Mouse (Mus musculus) retina, postnatal 7 days (tissue): ENCODE results near the gene Herpud1.

Source experiments
- DNase-seq: peaks from one replicate; pipeline ENCODE4 v3.0.0-alpha.2; 2012; ENCODE audit warnings: low read depth, low spot score

Herpud1 gene

DNA sequence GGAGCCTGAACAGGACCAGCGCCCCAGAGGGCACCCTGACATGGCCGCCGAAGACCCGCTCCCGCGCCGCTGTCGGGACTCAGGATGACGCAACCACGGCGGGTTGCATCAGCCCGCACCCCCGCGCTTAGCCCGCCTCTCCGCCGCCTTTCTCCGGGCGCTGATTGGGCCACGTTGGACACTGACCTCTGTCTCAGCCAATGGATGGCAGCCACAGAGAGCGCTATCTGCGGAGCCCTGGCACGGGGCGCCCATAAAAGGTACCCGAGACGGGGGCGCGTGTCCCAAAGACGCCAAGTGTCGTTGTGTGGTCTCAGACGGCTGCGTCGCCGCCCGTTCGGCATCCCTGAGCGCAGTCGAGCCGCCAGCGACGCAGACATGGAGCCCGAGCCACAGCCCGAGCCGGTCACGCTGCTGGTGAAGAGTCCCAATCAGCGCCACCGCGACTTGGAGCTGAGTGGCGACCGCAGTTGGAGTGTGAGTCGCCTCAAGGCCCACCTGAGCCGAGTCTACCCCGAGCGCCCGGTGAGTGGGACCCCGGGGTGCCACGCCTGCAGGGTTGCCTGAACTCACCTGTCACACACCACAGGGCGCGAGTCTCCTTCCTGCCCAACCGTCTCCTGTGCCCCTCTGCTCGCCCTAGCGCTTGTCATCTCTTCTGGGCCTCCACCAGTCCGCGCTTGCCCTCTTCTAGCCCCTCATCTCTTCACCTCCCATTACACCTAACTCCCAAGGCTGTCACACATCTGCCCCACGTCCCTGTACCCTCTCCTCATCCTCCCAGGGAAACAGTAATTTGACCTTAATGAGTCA lies at the start of gene Herpud1:
TSS of gene Herpud1 (plus strand) at position 225 of the 813 bp plus-strand sequence.
- peak; percentile 89 for DNase-seq

DNA sequence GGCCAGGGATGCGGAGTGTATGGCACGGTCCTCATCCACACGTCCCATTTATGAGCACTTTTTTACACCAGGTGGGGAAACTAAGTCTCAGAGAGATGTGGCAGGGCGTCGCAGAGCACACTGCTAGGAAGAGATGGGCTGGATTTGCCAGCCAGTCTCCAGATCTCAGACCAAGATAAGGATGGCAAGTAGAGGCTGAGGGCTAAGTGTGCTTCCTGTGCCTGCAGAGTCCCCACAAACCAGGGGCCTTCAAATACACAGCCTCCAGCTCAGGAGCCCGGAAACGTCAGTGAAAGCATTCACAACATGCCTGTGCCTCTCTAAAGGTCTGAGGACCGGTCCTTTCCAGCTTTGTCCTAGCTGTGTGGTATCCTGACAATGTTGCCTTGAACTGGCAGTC lies 48.7 kb upstream of the Herpud1 start:
- no peak for DNase-seq

DNA sequence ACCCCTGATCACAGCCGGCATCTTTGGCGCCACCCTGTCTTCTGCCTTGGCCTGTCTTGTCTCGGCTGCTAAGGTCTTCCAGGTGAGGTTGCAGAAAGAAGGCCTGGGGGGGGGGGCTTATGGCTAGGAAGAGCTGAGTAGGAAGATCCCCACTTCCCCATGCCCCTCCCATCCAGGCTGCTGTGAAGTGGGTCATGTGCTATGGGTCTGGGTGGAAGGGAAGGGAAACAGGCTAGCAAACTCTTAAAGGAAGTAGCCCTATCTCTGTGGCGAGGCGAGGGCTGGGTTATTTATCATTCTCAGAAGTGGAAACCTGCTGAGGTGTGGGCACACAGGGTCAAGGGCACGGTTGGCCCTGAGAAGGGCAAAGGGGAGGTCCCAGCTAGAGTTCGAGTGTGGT lies 45.4 kb upstream of the Herpud1 start:
- DNase-seq = no peak

DNA sequence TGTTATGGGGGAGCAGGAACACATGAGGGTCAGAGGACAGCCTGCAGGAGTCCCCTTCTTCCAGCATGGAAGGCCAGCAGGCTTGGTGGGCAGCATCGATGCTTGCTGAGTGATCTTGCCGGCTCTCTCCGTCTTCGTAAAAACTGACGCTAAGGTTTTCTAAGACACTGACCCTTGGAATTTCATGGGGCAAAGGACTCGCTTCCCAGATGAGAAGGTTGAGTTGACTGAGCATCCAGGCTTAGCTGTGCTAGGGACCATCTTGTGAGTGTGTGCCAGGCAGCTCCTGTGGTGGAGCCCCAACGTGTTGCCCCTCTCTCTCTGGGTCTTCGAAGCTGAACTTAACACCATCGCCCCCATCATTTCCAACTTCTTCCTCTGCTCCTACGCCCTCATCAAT lies 43.5 kb upstream of the Herpud1 start:
- DNase-seq = no peak

DNA sequence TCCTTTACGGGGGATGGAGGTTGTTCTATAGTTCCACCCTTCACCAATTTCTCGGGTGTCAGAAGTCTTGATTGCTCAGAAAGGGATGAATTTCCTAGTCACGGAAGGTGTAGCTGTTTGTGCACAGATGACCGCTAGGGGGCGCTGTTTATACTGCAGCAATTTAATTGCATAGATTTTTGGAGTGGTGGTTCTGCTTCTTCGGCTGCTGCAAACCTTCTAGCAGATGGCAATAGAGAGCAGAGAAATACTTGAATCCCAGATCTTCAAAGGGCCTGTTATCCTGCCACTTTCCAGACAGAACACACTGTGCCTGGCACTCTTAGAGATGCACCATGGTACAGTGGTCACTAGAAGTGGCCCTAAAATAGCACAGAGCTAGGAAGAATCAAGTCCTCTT lies 42.9 kb upstream of the Herpud1 start:
- peak; percentile 38 for DNase-seq

DNA sequence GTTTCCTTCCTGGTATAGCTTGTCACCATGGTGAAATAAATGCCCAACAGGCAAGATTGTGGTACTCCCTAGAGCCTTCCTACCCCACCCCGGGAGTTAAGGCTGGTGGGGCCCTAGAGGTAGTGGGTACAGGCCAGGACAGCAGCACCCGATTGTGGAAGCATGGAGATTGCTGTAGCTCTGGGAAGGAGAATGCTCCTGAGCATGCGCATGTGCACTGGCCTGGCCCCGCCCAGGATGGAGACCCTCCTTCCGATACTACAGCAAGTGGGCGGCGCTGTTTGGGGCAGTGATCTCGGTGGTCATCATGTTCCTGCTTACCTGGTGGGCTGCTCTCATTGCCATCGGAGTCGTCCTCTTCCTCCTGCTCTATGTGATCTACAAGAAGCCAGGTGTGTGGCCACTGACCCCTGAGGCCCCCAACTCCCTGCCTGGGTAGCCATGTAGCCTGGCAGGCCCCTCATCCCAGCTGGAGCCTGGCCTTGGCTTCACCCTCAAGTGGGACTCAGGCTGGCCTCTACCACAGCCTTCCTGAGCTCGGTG lies 42.4 kb upstream of the Herpud1 start:
- no peak for DNase-seq

DNA sequence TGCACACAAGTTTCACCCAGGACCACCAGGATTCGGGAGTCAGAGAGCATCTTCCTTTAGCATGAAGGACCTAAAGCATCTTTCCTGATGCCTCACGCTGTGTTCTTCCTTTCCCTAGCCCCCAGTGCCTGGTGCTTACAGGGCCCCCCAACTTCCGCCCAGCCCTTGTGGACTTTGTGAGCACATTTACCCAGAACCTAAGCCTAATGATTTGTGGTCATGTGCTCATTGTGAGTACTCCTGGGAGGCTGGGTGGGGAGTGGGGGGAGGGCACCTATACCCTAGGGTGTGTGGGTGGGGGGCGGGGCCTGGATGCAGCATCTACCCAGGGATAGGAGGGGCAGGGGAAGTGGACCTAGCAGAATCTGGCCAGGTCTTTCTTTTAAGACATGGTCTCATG lies 40.6 kb upstream of the Herpud1 start:
- no peak for DNase-seq

DNA sequence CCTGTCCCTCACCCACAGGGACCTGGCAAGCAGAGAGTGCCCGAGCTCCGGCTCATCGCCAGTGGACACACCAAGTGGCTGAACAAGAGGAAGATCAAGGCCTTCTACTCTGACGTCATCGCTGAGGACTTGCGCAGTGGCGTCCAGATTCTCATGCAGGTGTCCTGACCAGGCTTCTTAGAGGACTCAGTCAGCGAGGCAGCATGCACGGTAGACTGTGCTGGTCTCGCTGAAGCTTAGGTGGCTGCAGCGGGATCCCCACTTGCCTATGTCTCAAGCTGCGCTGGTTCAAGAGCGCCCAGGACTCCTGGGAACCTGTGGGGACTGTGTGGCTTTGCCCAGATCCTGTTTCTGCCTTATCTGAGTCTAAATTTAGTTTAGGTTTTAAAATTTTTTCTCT lies 40.0 kb upstream of the Herpud1 start:
- DNase-seq = no peak

DNA sequence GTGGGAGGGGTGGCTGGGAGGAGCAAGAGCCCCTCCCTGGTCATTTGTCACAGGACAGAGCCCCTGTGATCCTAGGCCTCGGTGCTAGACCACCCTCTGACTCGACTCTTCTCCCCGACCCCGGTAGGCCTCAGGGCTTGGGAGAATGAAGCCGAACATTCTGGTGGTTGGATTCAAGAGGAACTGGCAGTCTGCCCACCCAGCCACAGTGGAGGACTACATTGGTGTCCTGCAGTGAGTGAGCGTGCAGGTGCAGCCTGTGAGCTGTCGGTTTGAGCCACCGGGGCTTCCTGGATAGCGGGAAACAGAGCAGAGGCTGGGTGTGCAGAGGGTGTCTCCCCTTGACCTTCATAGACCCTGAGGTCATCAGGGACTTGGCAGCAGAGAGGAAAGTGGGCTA lies 37.8 kb upstream of the Herpud1 start:
- DNase-seq = no peak

DNA sequence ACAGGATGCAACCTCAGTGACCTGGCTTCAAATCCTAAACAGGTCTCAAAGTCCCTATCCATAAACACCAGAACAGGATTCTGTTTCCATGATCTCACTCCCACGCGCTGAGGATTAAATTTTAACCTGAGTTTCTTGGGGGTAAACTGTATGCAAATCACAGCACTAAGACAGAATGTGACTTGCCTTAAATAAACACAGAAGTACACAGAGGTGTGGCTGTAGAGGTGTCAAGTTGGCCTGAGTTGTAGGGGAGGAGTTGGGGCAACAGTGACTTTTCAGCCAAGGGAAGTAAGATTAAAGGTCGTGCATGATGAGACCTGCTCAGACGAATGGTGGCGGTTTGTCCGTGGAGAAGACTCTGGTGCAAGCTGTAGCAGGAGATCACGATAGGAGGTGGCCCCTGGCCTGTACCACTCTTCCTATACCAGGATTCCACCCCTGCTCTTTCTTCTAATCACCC lies 32.1 kb upstream of the Herpud1 start:
- DNase-seq = no peak

DNA sequence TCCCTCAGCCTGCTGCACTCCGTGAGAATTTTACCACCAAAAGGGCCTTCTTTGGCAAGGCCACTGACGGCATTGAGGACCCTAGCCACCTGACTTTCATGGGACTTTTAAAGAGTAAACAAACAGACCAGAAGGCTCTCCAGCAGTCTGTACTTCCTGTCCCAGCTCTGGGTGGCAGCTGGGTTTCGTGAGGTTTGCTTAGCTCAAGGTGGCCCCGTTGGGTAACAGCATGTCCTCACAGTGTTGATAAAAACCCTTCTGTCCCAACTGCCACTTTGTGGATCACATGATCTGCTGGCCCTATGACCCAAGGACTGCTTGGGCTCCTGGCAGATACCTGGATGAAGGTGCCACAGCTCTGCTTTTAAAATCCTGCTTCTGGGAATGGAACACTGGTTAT lies 31.7 kb upstream of the Herpud1 start:
- no peak for DNase-seq

DNA sequence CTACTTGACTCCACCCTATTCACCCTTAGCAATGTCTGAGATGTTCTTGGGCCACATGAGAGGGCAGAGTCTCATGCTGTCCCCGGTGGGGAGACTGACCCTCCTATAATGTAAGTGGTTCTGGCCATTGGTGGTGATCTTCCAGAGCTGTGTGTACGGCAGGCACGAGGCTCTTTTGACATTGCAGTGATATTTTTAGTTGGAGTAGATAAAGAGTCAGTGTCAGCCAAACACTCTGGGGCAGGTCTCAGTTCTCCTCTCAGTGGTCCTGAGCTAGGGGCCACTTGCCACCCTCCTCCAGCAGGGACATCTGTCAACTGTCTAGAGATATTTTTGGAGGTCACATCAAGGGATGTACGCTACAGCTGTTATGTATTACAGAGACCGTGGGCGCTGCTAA lies 29.0 kb upstream of the Herpud1 start:
- DNase-seq = no peak

DNA sequence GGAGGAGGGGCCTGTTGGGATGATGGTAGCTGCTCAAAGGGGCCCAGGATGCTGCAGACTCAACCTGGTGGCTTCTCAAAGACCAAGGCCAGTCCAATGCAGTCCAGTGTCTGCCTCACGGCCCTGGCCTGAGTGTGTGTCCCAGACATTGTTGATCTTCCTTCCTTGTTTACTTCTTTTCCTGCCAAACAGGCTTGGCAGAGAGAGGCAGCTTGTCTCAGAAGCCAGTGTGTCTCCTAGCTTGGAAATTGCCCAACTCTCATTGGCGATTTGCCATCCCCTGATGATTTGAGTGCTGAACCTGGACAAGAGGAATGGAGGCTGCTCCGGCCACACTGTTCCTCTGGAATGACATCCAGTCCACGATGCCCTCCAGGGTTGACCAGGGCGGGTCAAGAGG lies 27.7 kb upstream of the Herpud1 start:
- no peak for DNase-seq

DNA sequence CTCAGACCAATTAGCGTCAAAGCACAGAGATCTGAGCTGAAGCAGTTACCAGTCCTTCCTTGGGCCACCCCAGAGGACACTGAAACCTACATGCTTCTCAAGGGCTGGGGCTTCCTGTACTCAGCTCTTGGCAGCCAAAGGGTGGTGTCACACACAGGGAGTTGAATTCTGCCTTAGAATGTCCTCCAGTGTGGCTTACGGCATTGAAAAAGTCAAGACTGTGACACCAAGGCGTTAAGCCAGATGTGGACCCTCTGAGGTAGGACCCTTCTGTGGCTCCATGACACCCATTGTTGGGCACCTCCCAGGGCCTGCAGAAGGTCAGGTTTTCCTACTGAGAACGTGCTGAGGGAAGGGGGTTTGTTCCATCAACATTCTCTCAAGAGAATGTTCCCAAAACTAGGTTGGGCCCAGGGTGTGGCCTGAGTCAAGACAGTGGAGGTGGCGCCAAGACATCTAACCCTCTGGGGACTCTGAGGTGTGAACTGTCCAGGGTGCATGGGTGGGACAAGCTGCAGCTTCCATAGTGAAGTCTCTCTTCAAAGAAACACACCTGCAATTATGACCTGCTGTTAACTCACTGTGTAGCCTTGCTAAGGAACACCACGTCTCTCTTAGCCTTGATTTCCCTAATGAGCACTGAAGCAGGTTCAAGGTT lies 24.3 kb upstream of the Herpud1 start:
- no peak for DNase-seq

DNA sequence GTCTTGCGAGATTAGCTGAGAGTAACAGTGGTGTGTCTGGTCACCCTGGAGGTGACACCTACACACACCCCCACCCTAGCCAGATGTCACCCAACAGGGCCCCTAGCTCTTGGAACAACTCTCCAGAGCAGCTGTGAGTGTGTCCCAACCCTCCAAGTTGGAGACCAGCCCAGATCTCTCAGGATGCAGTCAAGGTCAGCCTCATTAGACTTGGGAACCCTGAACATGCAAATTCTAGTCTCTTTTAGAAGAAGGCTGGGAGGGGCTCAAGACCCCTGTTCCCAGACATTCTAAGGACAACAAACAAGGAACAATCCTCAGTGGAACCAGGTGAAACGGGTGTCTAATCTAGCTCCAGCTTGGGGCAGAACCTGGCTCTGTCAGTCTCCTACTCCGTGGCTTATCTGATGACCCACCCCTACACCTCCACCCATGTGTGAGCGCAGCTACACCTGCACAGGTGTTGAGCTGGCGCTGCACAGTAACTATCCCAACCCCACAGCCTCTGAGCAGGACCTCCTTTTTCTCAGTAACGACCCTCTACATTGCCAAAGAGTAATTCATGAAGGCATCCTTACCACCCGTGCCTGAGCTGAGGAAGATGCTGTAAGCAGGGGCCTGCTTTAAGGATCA lies 23.5 kb upstream of the Herpud1 start:
- DNase-seq = no peak

DNA sequence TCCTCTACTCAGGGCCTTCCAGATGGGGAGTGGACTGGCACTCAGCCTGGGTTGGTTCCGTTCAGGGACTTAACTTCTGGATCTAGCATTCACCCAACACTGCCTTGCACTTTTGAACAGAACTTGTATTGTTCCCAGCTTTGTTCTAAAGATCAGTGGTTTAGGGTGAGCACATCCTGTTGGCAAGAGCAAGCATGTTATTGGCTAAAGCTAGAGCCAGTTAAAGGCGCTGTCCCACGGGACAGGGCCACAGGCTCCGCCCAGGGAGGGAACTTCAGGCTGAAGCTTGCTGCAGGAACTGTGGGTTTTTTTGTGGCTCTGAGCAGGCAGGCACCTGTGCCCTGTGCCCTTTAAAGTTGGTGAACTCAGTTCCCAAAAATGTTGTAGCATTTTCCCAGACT lies 22.9 kb upstream of the Herpud1 start:
- DNase-seq = no peak

DNA sequence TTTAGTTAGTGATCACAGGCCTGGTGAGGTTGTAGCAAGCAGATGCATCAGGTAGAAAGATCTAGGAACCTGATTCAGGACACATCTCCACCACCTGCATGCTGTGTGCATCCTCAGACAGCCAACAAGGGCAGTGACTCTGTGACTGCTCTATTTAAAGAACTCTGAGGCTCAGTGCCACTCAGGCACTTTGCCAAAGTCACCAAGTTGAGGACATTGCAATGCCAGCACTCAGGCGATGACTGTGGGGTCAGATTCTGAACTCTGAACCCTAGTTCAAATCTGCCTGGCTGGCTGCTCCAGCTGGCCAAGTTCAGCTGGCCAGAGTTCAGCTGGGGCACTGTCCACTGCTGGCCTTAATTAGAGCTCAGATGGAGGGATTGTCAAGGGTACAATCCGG lies 22.3 kb upstream of the Herpud1 start:
- no peak for DNase-seq

DNA sequence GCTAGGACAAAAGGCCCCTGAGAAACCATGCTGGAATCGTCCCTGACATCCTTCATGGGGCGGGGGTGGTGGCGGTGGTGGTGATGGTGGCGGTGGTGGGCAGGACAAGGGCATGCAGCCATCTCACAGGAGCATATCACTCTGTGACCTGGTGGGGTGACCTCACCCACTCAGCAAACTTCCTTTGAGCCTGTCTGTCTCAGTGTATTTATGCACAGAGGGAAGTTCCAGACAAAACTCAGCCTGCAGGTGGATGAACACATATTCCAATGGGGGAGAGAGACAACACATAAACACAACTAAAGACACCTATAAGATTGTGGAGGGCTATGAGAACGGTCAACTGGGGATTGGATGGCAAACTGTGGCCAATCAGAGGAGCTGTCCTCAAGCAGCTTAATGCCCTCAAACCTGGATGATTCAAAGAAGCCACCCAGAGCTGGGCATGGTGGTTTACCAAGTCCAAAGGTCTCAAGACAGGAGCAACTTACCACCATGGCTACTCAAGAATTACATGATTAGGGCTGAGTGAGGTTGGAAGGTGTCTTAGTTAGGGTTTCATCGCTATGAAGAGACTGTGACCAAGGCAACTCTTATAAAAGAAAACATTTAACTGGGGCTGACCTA lies 21.4 kb upstream of the Herpud1 start:
- DNase-seq = no peak

DNA sequence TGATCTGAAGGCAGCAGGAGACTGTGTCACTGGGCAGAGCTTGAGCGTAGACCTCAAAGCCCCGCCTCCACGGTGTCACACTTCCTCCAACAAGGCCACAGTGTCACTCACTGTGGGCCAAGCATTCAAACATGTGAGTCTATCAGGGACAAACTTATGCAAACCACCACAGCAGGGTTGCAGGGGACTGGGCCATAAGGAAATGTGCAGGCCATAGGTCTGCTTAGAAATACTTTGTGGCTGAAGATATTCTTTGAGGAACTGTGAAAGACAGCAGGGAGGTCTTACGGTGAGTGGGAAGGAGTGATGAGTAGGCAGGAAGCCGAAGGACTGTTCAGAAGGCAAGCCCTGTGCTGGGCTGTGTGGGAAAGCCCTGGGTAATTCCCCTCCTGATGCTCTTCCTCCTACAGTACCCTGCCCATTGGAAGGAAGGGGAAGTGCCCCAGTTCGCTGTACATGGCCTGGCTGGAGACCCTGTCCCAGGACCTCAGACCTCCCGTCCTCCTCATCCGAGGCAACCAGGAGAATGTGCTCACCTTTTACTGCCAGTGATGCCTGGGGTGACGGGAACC lies 20.7 kb upstream of the Herpud1 start:
- DNase-seq = no peak

DNA sequence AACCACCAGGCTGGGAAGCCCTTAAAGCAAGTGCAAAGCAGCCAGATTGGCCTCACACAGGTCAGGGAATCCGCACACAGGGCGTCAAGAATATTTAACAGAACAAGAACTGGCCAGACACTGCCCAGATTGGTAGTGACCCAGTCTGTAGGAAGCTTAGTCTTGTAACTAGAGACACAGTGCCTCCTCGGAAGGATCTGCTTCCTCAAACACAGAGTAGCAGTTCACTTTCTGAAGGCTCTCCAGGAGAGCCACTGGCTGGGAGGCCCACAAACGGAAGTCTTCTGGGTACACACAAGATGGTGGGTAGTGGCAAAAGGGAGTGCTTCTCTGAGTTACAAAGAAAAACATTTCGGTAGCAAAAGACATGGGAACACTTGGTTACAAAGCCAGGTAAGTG lies 15.4 kb upstream of the Herpud1 start:
- no peak for DNase-seq

DNA sequence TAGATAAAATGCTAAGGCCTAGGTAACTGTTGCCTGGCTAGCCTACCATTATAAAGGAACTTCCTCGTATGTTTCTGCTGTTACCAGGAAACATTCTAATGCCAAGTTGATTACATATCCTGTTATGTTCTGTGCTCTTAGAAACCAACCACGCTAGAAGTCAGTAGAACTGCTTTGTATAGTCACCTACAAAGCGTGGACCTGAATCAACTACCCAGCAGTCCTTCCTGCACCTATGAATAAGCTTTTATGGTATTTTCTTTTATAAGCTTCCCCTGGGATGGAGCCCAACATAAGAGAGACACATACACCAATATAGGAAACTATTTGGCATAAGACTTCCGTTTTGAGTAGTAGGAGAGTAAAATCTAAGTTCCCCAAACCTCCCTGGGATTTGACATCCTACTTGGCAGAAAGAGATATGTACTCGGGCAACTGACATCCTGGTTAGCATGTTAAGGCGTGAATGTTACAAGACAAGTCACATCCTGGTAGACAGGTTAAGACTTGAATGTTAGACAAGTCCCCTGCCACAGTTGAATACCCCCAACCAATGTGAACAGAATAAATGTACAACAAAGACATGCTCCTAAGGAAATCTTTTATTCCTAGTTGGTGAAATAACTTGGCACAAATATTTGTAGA lies 13.2 kb upstream of the Herpud1 start:
- no peak for DNase-seq
